7 mouse cellular contexts compared by ENCODE assay signal in the genomic region with DNA sequence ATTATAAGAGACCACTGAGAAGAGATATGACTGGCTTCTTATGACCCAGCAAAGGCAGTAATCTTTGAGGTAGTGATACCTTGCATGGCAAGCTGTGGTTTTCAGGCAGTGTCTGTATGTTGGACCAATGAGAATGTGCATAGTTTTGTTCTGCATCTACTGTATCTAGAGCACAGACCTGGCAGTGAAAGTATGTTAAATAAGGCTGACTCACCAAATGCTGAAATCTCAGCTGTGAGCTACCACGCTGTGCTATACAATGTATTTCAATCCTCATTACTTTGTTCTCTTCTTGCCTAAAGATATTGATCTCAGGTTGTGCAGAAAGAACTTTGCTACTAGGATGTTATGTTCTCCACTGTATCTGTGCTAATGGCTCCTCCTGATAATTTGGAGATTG.
"Had no signal": no experiment of that assay in that cellular context is flagged by ENCODE, and none has a peak within 500 bp of the region (broad histone marks: within the 10 kb centered on the region; RNA-seq: fewer than 3 reads in every experiment).

No protein-coding gene starts in this region.

- DNase-seq: liver, postnatal 0 days; lung, adult 2 months; lung, postnatal 14 days; lung, postnatal 36 days; thymus, adult 2 months; thymus, postnatal 25 days; thymus, postnatal 4 days had no signal
